Mouse (Mus musculus): ENCODE results near the gene Olfm3.

The Olfm3 gene

GRCm38 (mm10) chr3:114990828-114991227 is 87.0 kb downstream of the Olfm3 start:
- TF ChIP-seq GATA4 (IDR thresholded peaks at IDR 0.05; ENCODE audit: insufficient replicate concordance, low read length), result no peak

GRCm38 (mm10) chr3:114995956-114996355 is 92.1 kb downstream of the Olfm3 start:
- TF ChIP-seq GATA4 (IDR thresholded peaks at IDR 0.05; ENCODE audit: insufficient replicate concordance, low read length), result no peak

- TF ChIP-seq GATA4 (IDR thresholded peaks at IDR 0.05; ENCODE audit: insufficient replicate concordance, low read length), result no peak
Observed at GRCm38 (mm10) chr3:115027560-115027959, 123.7 kb downstream of the Olfm3 start.

- TF ChIP-seq GATA4 (IDR thresholded peaks at IDR 0.05; ENCODE audit: insufficient replicate concordance, low read length), result no peak
Observed at GRCm38 (mm10) chr3:115028046-115028445, 124.2 kb downstream of the Olfm3 start.

DNA sequence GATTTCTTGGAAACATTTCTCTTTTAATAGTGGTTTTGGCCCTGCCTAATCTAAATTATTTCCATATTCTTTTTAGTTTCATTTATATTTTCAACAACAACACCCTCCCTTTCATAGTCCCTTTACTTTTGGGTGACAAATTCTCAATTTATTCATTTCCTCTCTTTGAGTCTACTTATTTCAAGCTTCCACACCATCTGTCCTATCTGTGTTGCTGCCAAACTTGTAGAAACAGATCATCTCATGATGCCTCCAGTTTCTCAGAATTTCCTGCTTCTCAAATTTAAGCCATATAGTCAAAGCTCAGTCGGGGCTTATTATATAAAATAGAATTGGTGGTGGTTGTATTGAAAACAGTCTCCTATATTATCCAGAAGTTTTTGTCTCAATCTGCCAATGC is 124.7 kb downstream of the Olfm3 start:
- TF ChIP-seq GATA4 (IDR thresholded peaks at IDR 0.05; ENCODE audit: insufficient replicate concordance, low read length), result no peak

DNA sequence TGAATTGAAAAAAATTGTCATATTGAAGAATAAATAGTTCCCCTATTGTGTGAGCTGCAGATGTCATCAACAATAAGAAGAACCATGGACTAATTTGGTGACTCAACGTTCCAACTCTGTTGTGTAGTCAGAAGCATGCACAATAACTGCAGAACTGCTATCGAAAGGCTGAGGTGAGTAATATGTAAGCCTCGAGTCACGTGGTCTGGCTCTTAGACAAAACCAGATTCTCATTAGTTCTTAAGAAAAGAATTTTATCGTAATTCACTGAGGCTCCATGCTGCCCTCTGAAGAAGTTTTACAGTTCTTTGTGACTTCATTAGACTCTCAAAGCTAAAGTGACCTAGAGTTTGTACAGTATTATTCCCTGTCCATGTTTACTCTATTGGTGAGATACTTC is 145.2 kb downstream of the Olfm3 start:
- TF ChIP-seq GATA4 (IDR thresholded peaks at IDR 0.05; ENCODE audit: insufficient replicate concordance, low read length), result no peak

- TF ChIP-seq GATA4 (IDR thresholded peaks at IDR 0.05; ENCODE audit: insufficient replicate concordance, low read length), result no peak
Observed at GRCm38 (mm10) chr3:115064901-115065300, 161.0 kb downstream of the Olfm3 start.

DNA sequence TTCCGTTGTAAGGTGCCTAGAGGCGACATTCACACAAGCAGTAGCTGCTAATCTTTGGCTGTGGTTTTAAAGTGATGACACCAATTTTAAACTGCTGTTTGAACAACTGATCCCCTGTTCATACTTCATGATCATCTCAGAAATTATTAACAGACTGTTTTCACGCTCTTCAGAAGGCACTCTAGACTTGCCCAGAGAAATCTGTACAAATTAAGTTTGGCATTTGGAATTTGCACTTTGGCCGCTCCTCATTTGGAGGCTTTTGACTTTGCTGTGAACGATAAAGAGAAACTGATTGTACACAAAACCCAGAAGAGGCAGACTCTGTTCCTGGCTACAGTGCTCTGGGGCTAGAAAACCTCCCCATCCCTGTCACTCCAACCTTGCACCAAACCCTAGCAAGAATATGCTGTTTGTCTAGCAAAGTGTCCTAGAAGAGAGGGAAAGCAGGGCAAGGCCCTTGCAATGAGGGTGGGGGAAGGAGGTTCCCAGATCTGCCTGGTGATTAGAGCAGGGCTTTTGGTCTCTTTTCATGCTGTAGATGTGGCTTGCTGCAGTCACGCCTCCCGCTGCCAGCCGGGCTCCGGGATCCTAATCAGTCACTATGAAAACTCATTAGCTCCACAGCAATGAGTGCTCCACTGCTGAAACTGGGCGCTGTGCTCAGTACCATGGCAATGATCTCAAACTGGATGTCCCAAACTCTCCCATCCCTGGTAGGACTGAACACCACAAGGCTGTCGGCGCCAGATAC is 176.7 kb downstream of the Olfm3 start:
- TF ChIP-seq GATA4 (IDR thresholded peaks at IDR 0.05; ENCODE audit: insufficient replicate concordance, low read length), result peak; percentile 29; the same call in 1 of the 2 replicates

DNA sequence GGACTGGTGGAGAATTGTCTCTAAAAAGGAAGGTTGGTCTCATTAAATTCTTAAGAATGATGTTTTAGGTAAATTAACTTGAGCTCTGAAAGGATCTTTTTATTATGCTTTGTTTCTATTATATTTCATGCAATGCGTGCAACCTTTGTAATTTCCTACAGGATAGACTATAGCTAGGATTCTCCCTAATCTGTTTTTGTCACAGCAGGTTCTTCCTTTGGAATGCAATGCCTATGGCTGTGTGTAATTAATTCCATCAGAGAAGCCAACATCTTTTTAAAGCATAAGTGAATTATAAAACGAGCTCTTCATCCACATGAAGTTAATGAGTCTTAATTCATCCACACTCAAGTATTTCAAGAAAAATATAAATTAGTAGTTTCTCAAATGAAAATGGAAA is 177.5 kb downstream of the Olfm3 start:
- TF ChIP-seq GATA4 (IDR thresholded peaks at IDR 0.05; ENCODE audit: insufficient replicate concordance, low read length), result no peak

DNA sequence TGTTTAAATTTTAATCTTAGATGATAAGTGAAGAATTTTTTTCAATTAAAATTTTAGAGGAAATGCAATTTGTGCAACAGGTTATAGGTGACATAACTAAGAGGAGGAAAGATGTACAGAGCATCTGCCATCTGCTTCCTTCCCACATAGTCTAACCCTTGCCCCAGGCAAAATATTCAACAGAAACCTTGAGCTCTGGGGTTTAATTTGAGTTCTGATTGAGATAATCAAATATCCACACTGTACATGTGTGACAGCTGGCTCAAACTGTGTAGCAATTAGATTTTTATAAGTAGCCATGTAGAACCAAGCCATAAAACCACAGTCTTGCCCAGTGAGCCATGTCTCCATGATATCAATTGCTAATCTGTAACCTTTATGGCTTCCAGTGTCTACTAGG is 179.1 kb downstream of the Olfm3 start:
- TF ChIP-seq GATA4 (IDR thresholded peaks at IDR 0.05; ENCODE audit: insufficient replicate concordance, low read length), result no peak

GRCm38 (mm10) chr3:115088281-115088680 is 184.4 kb downstream of the Olfm3 start:
- TF ChIP-seq GATA4 (IDR thresholded peaks at IDR 0.05; ENCODE audit: insufficient replicate concordance, low read length), result no peak

- TF ChIP-seq GATA4 (IDR thresholded peaks at IDR 0.05; ENCODE audit: insufficient replicate concordance, low read length), result no peak
Observed at GRCm38 (mm10) chr3:115090670-115091069, 186.8 kb downstream of the Olfm3 start.

DNA sequence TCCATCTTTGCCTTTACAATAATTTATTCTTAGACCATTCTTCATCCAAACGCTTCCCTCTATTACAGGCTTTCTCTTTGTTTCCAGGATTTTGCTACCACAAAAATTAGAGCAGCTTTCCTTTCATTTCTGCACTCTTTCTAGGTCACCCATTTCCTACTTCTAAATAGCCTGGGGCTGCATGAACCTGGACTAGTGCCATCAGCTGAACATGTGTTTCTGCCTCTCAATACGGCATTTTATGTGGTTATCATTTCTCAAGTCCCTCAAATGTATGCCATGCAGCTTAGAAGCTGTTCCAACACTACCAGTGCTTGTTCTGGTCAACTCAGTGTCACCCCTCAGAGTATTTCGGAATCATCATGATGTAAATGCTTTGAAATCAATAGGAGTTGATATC is 191.6 kb downstream of the Olfm3 start:
- no peak for TF ChIP-seq GATA4 (IDR thresholded peaks at IDR 0.05; ENCODE audit: insufficient replicate concordance, low read length)

DNA sequence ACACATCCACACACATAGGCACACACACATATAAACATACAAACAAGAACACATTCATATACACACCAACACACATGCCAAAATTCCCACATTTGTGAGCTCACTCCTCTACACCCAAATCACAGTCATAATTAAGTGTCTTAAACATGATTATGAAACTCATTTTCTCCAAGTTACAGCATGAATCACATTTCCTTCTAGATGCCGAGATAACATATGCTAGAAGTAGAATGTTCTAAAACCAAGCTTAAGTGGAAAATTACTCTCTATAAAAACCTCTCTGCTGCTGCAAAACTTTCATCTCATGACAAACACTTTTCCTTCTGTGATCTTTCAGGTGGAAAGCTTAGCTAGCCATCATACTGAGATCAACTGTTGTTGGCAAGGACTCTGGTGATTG is 195.7 kb downstream of the Olfm3 start:
- no peak for TF ChIP-seq GATA4 (IDR thresholded peaks at IDR 0.05; ENCODE audit: insufficient replicate concordance, low read length)

- TF ChIP-seq GATA4 (IDR thresholded peaks at IDR 0.05; ENCODE audit: insufficient replicate concordance, low read length), result no peak
Observed at GRCm38 (mm10) chr3:115104155-115104801, 200.4 kb downstream of the Olfm3 start.

DNA sequence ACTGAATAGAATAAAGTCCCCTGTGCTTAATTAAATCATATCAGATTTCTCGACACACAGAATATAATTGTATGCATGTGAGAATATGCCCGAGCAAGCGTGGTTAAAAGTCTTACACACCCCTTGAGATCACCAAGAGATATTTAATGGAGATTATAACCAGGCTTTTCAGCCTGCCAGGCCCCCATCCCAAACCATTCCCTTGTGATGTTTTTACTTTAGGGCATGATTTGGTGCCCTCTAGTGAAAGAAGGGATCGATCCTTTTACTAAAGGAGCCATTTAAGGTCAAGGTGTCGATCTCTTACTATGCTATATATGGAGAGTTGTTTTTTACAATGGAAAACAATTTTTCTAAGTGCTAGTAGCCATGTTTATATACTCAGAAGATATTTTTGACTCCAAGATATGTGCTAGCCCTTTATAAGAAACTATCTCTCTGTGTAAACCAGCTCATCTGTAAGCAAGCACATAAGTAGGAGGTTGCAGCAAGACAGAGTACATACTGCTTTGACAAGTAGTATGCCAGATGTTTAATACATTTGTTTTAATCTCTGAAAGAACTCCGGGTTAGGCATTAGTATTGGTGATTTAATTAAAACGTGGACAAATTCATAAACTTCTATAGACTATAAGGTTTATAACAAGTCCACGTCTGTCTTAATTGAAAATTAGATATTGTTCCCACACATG is 201.1 kb downstream of the Olfm3 start:
- TF ChIP-seq GATA4 (IDR thresholded peaks at IDR 0.05; ENCODE audit: insufficient replicate concordance, low read length), result no peak
